Mouse (Mus musculus): Measurements from ENCODE around the gene Hnrnpul1. TPM values are rescaled to one million over a fixed set of nuclear protein-coding genes. Genes with fewer than 3 reads are reported as not detected.

Hnrnpul1 gene
- polyA plus RNA-seq, 1 experiment = 70.2 TPM

DNA sequence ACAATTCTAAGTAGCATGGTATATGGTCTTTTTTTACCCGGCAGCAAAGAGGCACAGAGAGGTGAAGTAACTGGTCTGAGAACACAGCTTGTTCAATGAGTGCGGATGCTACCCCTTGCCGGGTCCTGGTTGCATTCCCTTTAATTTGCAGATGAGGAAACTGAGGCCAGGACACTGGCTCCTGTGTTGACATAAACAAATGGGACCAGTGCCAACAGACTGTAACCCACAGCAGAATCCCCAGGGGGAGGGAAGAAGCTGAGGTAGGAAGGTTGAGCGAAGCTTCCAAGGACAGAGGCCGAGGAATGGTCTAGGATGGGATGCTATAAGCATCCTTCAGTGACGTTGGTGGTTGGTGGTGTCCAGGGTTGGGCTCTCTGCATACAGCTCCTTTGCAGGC lies 79.2 kb downstream of the Hnrnpul1 start:
- no peak for TF ChIP-seq CTCF (IDR thresholded peaks at IDR 0.05; ENCODE audit: borderline replicate concordance, extremely low read depth, insufficient read depth, insufficient read length)
- no peak for TF ChIP-seq POLR2A (IDR thresholded peaks at IDR 0.05; ENCODE audit: borderline replicate concordance, extremely low read depth, insufficient read depth, insufficient read length, poor library complexity, severe bottlenecking)
- DNase-seq (ENCODE audit: low read depth) = no peak

GRCm38 (mm10) chr7:25674719-25675300 lies 79.7 kb downstream of the Hnrnpul1 start, which contains the start of gene Tmem91:
Tmem91 (minus strand) TSS chr7:25675166.
- DNase-seq (ENCODE audit: low read depth) = no peak
- TF ChIP-seq CTCF (IDR thresholded peaks at IDR 0.05; ENCODE audit: borderline replicate concordance, extremely low read depth, insufficient read depth, insufficient read length) (no peak), POLR2A (IDR thresholded peaks at IDR 0.05; ENCODE audit: borderline replicate concordance, extremely low read depth, insufficient read depth, insufficient read length, poor library complexity, severe bottlenecking) (no peak)

DNA sequence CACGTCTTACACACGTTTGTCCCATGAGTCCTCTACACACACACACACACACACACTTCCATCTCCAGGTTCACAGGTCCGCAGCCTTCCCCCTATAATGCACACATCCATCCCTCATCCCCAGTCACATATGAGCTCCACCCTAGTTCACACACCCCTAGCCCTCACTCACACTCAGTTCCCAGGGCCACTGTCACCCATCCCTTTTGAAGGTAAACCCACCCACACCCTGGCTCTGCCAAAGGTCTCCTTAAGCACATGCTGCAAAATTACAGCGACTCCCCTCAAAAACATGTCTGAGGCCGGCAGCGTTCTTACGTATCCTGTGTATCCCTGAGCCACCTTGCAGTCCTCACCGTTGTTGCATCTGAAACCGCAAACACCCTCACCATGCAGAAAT lies 80.3 kb downstream of the Hnrnpul1 start:
- no peak for DNase-seq (ENCODE audit: low read depth)
- TF ChIP-seq POLR2A (IDR thresholded peaks at IDR 0.05; ENCODE audit: borderline replicate concordance, extremely low read depth, insufficient read depth, insufficient read length, poor library complexity, severe bottlenecking) (no peak), CTCF (IDR thresholded peaks at IDR 0.05; ENCODE audit: borderline replicate concordance, extremely low read depth, insufficient read depth, insufficient read length) (no peak)

DNA sequence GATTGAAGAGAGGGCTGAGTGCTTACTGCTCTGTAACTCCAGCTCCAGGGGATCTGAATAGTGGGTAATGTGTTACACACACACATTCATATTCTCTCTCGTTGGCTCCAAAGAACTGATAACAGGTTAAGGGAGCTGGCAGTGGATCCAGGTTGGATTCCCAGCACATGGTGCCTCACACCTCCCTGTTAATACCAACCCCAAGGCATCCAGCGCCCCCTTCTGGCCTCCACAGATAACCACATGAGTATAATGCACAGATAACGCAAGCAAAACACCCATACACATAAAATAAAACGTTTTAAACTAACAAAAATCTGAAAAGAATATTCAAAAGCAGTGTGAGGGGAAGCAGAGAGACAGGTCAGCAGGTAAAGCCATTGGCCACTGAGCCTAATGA lies 82.1 kb downstream of the Hnrnpul1 start:
- DNase-seq (ENCODE audit: low read depth) = no peak
- TF ChIP-seq POLR2A (IDR thresholded peaks at IDR 0.05; ENCODE audit: borderline replicate concordance, extremely low read depth, insufficient read depth, insufficient read length, poor library complexity, severe bottlenecking) (no peak), CTCF (IDR thresholded peaks at IDR 0.05; ENCODE audit: borderline replicate concordance, extremely low read depth, insufficient read depth, insufficient read length) (peak; percentile 13; the same call in 1 of the 2 replicates)

GRCm38 (mm10) chr7:25671686-25672085 lies 82.9 kb downstream of the Hnrnpul1 start:
- TF ChIP-seq CTCF (IDR thresholded peaks at IDR 0.05; ENCODE audit: borderline replicate concordance, extremely low read depth, insufficient read depth, insufficient read length) = no peak

More at GRCm38 (mm10) chr7:25671686-25672085, 82.9 kb downstream of the Hnrnpul1 start:
- DNase-seq (ENCODE audit: low read depth) = no peak

Other genes with a start within 250 kb of the Hnrnpul1 start
- gene Ceacam2, start 214.9 kb downstream of the Hnrnpul1 start, polyA plus RNA-seq (2012; rRNA removed) = not detected in 2 replicates
- 0.10 and 0.12 TPM in 2 replicates for gene Erich4, start 138.9 kb downstream of the Hnrnpul1 start, polyA plus RNA-seq (2012; rRNA removed)
- gene Dmac2, start 135.3 kb downstream of the Hnrnpul1 start, polyA plus RNA-seq (2012; rRNA removed) = 41.9 and 46.1 TPM in 2 replicates
- 0.78 and 0.87 TPM in 2 replicates for gene B3gnt8, start 128.1 kb downstream of the Hnrnpul1 start, polyA plus RNA-seq (2012; rRNA removed)
- 58.6 and 87.9 TPM in 2 replicates for gene Bckdha, start 95.8 kb downstream of the Hnrnpul1 start, polyA plus RNA-seq (2012; rRNA removed)
- 35.8 and 58.1 TPM in 2 replicates for gene Exosc5, start 95.6 kb downstream of the Hnrnpul1 start, polyA plus RNA-seq (2012; rRNA removed)
- gene Tmem91, start 79.6 kb downstream of the Hnrnpul1 start, polyA plus RNA-seq (2012; rRNA removed) = 14.2 and 16.5 TPM in 2 replicates
- 51.5 and 73.3 TPM in 2 replicates for gene B9d2, start 74.0 kb downstream of the Hnrnpul1 start, polyA plus RNA-seq (2012; rRNA removed)
- gene Tgfb1, start 67.8 kb downstream of the Hnrnpul1 start, polyA plus RNA-seq (2012; rRNA removed) = 3.2 and 7.9 TPM in 2 replicates
- gene Ccdc97, start 35.7 kb downstream of the Hnrnpul1 start, polyA plus RNA-seq (2012; rRNA removed) = 80.5 and 84.4 TPM in 2 replicates
- 14.3 and 18.8 TPM in 2 replicates for gene Axl, start 33.9 kb upstream of the Hnrnpul1 start, polyA plus RNA-seq (2012; rRNA removed)
- 1.7 and 2.0 TPM in 2 replicates for gene Cyp2s1, start 62.2 kb upstream of the Hnrnpul1 start, polyA plus RNA-seq (2012; rRNA removed)
- not detected in 2 replicates for gene Cyp2b10, start 142.9 kb upstream of the Hnrnpul1 start, polyA plus RNA-seq (2012; rRNA removed)

All from brain, embryonic 14.5 days (tissue).